Mouse (Mus musculus): Measurements from ENCODE around the gene Casp9.

The Casp9 gene

DNA sequence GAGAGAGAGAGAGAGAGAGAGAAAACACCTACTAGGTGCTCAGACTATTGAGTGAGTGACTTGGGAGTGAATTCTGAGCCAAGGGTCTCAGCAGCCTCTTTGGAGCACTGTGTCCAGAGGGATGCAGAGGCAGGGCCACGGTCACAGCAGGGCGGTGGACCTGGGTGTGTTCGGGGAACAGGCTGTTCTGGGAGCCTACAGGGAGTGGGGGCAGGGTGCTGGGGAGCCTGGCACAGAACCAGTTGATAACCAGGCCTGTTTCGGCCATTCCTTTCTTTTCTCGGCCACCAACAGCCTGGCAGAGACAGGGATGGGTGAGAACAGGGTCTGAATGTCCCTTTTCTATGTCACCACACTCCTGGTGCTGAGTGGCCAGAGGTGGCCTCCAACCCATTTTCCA lies 69.5 kb downstream of the Casp9 start:
- no peak for DNase-seq (ENCODE audit: inconsistent age in 2 of 2, low spot score in 1 of 2)

DNA sequence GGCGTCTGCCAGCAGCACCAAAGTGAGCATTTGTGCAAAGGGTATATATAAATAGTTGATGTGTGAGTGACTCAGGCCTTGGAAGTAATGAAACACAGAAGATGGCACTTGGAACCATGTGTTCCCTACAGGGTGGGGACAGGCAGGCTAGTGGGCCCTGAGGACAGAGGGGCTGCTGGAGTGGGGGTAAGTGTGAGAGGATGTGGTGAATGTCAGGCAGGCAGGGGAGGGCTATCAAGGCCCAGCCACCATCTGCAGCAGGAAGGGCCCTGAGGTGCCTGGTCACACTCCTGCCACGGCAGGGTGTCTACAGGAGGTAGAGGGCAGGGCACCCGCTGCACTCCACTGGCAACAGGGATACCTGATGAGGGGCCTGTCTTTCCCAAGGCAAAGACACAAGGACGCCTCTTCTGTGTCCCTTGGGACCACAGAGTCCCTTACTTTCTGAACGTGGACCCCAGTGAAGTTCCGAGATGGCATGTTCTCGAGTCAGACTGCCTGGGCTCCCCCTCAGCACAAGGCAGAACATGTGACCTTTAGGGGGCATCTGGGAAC lies 70.4 kb downstream of the Casp9 start:
- no peak for DNase-seq (ENCODE audit: inconsistent age in 2 of 2, low spot score in 1 of 2)

DNA sequence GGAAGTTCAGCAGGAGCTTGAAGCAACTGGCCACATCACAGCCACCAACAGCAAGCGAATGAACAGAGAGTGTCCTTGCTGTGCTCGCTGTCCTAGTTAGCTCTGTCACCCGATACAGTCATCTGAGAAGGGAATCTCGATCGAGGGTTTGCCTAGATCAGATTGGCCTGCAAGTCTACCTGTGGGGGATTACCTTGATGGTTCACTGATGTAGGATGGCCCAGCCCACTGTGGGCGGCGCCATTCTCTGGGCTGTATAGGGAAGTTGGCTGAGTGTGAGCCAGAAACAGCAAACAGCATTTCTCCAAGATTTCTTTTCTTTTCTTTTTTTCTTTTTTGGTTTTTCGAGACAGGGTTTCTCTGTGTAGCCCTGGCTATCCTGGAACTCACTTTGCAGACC lies 71.1 kb downstream of the Casp9 start:
- no peak for DNase-seq (ENCODE audit: inconsistent age in 2 of 2, low spot score in 1 of 2)

DNA sequence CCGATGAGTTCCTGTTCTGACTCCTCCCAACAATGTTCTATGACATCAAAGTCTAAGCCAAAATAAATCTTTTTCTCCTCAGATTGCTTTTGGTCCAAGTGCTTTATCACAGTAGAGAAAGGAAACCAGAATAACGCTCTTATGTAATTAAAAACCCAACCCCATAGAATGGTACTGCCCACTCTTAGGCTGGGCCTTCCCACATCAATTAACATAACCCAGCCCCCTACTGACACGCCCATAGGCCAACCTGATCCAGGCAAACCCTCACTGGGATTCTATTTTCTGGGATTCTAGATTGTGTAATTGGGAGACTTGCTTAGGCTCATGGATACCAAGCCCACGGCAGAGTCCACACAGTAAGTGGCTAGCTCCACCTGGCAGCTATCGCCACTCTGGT lies 71.6 kb downstream of the Casp9 start:
- peak in 1 of 2 experiments; percentile 26 for DNase-seq (ENCODE audit: inconsistent age in 2 of 2, low spot score in 1 of 2)
